Mouse (Mus musculus): ENCODE results near the gene Itgb6. TPM values are rescaled to one million over a fixed set of nuclear protein-coding genes. Genes with fewer than 3 reads are reported as not detected.

Gene Itgb6
- polyA plus RNA-seq (2017; shearing (Covaris generic)), result 0.15 TPM

GRCm38 (mm10) chr2:60722514-60722913 is at the start of gene Itgb6:
Itgb6 (minus strand) TSS chr2:60722643.

GRCm38 (mm10) chr2:60552902-60553682 is 169.4 kb downstream of the Itgb6 start, which contains the start of gene Pla2r1:
Pla2r1 (minus strand) TSS chr2:60553308.

Other genes with a start within 250 kb of the Itgb6 start
- gene Pla2r1, start 169.3 kb downstream of the Itgb6 start, polyA plus RNA-seq (2017; shearing (Covaris generic)), result not detected
- gene Rbms1, start 240.5 kb upstream of the Itgb6 start, polyA plus RNA-seq (2017; shearing (Covaris generic)), result 157 TPM

All from effector memory CD4-positive, alpha-beta T cell, adult 5 months (primary cell).